Mouse (Mus musculus) thymus, postnatal 4 days (tissue): ENCODE results near the gene Pip4k2b.
"Not testable (repeated sequence)": the region's sequence is repeated elsewhere in the genome, so short reads cannot be mapped to it uniquely, and the experiment has no call there.

Experiments
- DNase-seq: peaks from one replicate; pipeline ENCODE4 v3.0.0; 2021

Gene Pip4k2b

GRCm38 (mm10) chr11:97744063-97744717 is at the start of gene Pip4k2b:
Gene Pip4k2b (minus strand): TSS chr11:97744704.
- no peak for DNase-seq

GRCm38 (mm10) chr11:97793165-97793564 is 48.7 kb upstream of the Pip4k2b start:
- no peak for DNase-seq

DNA sequence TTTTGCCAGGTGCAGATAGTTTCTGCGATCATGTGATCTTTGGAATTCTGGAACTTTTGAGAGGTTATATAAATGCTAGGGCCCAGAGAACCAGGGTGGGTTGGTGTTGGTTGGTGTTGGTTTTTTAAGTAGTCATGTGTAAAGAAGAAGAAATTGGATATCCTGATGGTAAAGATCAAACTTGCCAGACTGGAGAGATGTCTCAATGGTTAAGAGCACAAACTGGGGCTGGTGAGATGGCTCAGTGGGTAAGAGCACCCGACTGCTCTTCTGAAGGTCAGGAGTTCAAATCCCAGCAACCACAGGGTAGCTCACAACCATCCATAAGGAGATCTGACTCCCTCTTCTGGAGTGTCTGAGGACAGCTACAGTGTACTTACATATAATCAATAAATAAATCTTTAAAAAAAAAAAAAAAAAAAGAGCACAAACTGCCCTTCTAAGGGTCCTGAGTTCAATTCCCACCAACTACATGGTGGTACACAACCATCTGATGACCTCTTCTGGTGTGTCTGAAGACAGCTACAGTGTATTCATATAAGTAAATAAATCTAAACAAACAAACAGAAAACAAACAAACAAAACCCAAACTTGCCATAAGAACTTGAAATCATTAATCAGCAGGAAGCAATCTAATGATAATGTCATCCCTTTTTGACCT is 46.4 kb upstream of the Pip4k2b start:
- not testable (repeated sequence) for DNase-seq

DNA sequence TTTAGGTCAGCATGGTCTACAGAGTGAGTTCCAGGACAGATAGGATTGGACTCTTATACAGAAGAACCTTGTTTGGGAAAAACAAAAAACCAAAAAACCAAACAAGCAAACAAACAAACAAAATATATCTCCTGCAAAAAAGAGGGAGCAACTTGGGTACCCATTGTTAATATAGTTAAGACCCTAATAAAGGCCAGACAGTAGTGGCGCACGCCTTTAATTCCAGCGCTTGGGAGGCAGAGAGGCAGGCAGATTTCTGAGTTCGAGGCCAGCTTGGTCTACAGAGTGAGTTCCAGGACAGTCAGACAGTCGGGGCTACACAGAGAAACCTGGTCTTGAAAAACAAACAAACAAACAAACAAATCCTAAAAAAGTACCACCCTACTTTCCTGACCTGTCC is 45.2 kb upstream of the Pip4k2b start:
- DNase-seq: no peak

- no peak for DNase-seq
Measured at GRCm38 (mm10) chr11:97787961-97788360, 43.5 kb upstream of the Pip4k2b start.

GRCm38 (mm10) chr11:97782564-97782895 is 38.0 kb upstream of the Pip4k2b start:
- DNase-seq: no peak

DNA sequence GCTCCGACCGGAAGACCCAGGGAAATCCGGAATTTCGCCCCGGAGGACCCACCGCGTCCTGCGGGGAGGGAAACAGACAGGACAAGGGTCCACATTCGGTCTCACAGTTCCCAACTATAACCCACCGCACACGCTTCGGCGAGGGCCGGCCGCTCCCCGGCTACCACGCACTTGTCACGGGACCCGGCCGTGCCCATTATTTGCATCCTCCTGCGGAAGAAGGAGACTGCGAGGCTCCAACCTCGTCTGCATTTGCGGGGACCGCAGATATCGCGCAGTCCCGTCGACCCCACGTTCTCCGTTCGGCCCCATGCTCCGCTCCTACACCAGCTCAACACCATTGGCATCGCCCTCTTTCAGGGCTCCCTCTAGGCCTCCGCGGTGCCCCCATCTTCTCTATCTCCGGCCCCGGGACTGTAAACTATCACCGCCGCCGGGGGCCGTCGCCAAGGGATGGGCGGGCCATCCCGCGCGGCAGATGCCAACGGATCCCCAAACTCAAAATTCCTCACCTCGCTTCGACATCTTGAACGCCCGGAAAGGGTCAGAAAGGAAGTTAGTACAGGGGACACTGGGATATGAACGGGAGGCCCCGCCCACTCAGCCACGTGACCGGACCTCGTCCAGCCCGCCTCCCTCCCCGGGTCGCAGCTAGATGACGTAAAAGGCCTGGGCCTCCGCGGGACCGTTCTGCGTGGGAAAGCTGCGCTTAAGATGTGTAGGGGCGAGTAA is 37.5 kb upstream of the Pip4k2b start, which contains the start of gene Rpl23:
TSS of gene Rpl23 (minus strand) at position 606 of the 732 bp plus-strand sequence.
- peak; percentile 100 for DNase-seq

- no peak for DNase-seq
Measured at GRCm38 (mm10) chr11:97781478-97781831, 37.0 kb upstream of the Pip4k2b start.

DNA sequence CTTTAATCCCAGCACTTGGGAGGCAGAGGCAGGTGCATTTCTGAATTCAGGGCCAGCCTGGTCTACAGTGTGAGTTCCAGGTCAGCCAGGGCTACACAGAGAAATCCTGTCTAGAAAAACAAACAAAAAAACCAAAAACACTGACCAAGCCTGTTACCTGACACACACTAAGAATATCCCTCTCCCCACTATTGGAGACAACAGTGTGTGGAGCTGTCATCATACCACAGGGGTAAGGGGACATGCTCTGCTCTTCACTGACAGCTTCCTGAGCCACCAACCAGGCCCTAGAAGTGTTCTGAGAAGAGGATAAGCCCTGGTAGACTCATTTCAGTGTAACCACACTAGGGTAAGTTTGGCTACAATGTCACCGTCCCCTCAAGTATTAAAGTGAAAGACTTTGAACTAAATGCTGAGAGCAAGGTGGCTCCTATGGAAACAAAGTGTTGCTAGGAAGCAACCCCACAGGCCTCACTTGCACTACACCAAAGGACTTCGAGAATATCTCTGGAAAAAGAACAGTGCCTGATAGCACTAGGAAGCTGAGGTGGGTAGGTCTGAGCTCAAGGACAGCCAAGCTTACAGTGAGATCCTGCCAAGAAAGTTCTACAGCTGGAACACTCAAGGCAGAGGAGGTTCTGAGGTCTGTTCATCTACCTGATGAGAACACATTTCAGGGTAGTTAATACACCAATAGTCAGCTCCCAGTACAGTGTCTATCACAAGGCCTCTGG is 35.6 kb upstream of the Pip4k2b start:
- no peak for DNase-seq

DNA sequence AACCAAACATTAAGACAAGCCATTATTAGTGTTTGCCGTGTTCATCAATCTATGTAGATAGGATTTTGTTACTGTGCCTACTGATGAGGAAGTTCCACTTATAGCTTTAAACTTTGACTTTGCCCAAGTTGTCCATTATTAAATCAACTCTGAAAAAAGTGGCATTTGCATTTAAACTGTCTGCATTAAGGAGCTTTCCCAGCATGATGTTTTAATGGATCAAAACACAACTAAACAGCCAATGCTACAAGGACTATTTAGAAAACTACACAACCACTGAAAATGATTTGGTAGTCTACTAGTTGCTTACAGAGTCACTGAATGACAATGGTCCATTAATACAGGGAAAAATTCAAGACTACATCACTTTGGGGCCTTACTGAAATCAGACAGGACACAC is 34.4 kb upstream of the Pip4k2b start:
- no peak for DNase-seq

DNA sequence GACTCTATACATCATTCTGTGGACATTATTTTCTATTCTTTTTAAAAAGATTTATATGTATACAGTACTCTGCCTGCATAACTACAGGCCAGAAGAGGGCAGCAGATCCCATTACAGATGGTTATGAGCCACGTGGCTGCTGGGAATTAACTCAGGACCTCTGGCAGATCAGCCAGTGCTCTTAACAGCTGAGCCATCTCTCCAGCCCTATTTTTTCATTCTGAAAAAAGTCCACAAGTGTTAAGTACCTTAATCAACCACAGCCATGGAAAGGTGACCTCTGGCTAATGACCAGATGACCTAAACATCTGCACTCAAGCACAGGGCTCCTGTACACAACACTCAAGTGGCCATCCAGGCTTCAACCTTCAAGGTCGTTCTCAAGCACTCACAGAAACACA is 32.6 kb upstream of the Pip4k2b start:
- peak; percentile 50 for DNase-seq

DNA sequence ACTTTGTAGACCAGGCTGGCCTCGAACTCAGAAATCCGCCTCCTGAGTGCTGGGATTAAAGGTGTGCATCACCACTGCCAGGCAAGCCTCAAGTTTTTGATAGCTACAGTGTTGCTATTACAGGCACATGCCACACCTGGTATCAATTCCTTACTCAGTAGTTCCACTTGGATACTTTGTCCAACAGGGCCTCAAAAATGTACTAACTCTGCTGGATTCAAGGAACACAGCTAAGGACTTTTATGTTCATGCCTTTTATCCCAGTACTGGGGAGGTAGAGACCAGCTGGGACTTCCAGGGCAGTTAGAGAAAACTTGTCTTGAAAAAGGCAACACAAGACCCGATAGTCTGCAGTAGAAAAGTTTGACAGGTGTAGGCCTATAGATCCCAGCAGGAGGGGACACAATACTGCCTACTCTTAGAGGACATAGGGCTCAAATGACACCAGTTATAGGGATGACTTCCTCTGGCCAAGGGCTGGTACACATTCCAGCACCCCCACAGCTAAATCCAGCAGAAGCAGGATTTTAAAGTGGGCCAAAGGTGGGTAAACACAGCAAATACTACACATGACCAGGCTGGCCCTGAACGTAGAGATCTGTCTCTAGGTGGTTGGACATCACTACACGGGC is 32.1 kb upstream of the Pip4k2b start:
- no peak for DNase-seq

DNA sequence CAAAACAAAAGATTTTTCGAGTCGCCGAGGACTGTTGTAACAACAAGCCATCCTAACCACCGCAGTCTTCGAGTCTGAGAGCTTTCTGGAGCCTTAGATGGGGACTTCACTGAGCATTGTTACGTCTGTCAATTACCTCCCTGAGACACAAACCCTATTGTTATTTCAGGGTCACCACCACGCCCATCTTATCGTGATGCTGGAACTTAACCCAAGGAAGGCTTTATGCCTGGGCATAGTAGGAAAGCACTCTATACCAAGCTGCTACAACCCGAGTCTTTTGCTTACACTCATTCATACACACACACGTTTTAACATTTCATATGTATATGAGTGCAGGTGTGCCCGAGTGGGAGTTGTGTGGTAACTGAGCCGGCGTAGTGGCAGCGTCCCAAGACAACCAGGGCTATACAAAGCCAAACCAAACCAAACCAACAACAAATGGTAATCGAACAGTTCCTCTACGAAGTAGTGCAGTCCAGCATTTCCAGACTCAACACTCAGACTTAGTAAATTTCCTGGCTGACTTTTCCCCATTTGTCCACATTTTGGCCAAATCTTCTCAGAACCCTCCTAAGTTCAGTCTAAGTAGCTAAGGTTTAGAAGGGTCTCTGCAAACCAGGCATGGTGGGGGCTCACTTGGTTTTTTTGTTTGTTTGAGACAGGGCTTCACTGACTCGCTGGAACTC is 31.4 kb upstream of the Pip4k2b start, which contains the start of gene 1700001P01Rik:
TSS of gene 1700001P01Rik (minus strand) at position 111 of the 689 bp plus-strand sequence.
- DNase-seq: no peak

- DNase-seq: no peak
Measured at GRCm38 (mm10) chr11:97775186-97775585, 30.7 kb upstream of the Pip4k2b start.

DNA sequence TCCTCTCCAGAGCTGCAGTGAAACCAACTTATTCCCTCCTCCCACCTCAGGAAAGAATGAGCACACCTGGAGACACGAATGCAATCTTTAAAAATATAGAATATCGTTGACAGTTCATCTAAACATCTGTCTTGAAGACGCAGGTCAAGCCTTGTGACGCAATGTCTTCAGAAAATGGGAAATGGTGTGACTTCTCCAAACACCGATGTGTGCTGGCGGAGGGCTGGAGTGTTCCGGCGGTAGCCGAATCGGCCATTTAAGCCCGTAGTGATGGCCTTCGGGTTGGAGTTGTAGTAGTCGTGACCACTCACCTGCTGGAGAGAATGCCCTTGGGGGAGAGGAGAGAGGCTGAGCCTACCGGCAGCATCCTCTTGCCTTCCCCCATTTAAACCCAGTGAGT is 26.9 kb upstream of the Pip4k2b start:
- DNase-seq: no peak

DNA sequence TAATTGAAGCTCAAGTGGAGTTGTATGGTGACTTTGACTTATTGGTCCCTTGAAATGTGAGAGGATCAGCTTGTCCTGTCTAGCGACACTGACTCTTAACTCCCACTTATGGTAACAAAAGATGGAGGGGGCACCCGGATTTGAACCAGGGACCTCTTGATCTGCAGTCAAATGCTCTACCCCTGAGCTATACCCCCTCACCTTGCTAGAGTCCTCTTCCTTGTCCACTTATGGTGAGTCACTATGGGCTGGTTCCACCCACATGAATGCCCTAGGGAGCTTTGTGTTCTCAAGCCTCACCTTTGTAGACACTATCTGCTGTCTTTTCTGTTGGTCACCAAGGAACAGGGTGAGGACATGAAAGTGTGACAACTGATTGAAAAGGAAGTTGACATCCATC is 25.2 kb upstream of the Pip4k2b start:
- no peak for DNase-seq

DNA sequence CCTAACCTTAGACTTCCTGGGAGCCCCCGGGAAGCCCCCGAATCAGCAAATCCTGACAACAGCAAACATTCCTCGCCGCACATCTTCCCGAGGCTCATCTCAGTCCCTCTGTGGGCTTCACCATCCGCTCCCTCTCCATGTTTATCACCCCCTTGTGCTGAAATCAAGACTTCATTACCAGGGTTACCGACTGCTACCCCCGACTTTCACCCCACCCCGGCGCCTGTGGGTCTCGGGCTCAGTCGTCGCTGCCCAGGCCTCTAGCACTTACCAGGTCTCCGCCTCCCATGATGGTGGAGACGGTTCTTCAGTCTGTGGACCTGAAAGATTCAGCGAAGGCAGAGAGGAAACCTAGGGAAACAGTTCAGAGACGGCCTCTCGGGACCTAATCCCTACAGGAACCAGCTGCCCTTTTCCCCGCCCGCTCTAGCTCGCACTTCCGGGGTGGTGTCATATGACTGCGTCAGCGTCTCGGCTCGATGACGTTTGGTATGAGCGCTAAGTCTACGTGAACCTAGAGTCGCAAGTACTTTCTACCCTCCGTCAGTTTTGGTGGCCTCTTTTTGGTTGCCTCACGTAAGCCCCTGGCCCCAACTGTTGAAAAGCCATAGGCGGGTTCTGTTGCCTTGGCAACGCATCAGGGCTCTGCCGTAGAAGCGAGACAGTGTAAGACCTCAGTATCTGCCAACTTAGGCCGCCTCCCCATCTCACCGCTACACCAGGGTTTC is 21.8 kb upstream of the Pip4k2b start, which contains the start of gene Cwc25:
TSS of gene Cwc25 (minus strand) at position 403 of the 728 bp plus-strand sequence.
- DNase-seq: peak; percentile 95

GRCm38 (mm10) chr11:97761638-97762037 is 17.1 kb upstream of the Pip4k2b start:
- no peak for DNase-seq

GRCm38 (mm10) chr11:97758942-97759341 is 14.4 kb upstream of the Pip4k2b start:
- no peak for DNase-seq

DNA sequence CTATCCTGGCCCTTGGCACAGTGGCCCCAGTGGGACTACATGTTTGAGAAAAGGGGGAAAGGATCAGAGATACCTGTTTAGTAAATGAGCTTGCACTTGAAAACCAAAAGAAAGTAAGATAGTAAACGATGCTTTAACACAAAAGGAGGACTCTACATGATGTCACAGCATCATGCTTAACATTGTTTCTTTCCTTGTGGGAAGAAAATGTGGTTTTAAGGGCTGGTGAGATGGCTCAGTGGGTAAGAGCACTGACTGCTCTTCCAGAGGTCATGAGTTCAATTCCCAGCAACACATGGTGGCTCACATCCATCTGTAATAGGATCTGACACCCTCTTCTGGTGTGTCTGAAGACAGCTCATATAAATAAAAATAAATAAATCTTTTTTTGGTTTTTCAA is 13.6 kb upstream of the Pip4k2b start:
- no peak for DNase-seq

DNA sequence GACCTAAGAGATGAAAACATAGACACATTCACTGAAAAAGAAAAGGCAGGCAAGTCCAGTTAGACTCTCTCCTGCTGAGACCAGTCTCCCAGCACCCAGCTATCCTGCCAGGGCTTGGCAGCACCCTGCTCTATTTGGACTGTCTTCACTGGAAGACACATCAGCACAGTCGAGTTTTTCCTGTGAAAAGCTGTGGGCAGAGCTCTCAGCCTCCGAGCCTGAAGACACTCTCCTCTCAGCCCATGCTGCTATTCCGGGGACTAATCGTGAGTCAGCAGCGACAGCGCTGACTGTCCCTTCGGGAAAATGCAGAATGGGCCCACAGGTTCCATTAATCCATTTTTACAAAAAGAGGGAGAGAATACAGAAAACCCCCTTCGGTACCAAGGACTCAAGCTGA is 8.8 kb upstream of the Pip4k2b start:
- DNase-seq: no peak
